ENCODE assay signal across 8 mouse cellular contexts in the genomic region with DNA sequence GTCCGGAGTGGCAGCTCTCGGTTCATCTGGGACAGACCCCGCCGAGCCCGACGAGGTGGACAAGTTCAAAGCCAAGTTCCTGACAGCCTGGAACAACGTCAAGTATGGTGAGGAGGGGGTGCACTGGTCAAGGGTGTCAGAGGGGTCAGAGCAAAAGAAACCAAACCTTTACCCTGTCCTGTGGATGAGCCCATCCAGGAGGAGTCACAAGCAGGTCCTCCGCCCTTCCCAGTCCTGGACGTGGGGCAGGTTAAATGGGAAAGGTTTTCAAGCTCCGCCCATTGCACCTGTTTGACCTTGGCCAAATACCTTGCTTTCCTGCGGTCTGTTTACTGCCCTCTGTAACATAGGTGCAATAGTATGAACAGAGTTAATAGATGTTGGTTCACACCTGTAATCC. TPM values are rescaled to one million over a fixed set of nuclear protein-coding genes. Genes with fewer than 3 reads are reported as not detected.
DNase-seq lines count a peak whose midpoint lies in the region; ATAC-seq and TF ChIP-seq lines count a peak whose summit lies in the region.

No protein-coding gene starts in this region.

- H3K9ac ChIP-seq in kidney, postnatal 0 days (ENCODE audit: low read depth, low read length), result peak overlapping the region; percentile 91
- H3K9ac ChIP-seq in midbrain, embryonic 12.5 days (replicated peaks), result peak overlapping the region; percentile 84

- no peak for TF ChIP-seq CTCF in left cerebral cortex, adult 2 months (IDR thresholded peaks at IDR 0.05)
- TF ChIP-seq CTCF in kidney, postnatal 0 days (IDR thresholded peaks at IDR 0.05; ENCODE audit: low read depth), result no peak

- H3K36me3 ChIP-seq in forebrain, embryonic 10.5 days (replicated peaks), result peaks cover 41% of the 10 kb centered on the region
- H3K36me3 ChIP-seq in kidney, postnatal 0 days (ENCODE audit: insufficient read depth, low read length), result peaks cover 18% of the 10 kb centered on the region
- peaks cover 35% of the 10 kb centered on the region for H3K36me3 ChIP-seq in midbrain, embryonic 12.5 days

- WGBS in forebrain, embryonic 10.5 days, result 7% methylated on average over 11 of the region's 11 CpGs
- 5% methylated on average over 11 of the region's 11 CpGs for WGBS in kidney, postnatal 0 days
- 7% methylated on average over 11 of the region's 11 CpGs for WGBS in midbrain, embryonic 12.5 days

- no peak for DNase-seq in left cerebral cortex, adult 2 months (ENCODE audit: extremely low spot score in 1 of 2, low spot score in 2 of 2)
- DNase-seq in left cerebral cortex, postnatal 4 days, result no peak
- no peak for DNase-seq in forebrain, embryonic 10.5 days (ENCODE audit: extremely low spot score, low spot score)
- DNase-seq in kidney, postnatal 0 days (ENCODE audit: low spot score), result no peak
- DNase-seq in left cerebral cortex, adult 11 months (ENCODE audit: low spot score), result no peak
- no peak for DNase-seq in embryo, embryonic 10.5 days (ENCODE audit: low spot score)
- DNase-seq in thymus, postnatal 4 days, result no peak

- H3K9me3 ChIP-seq in forebrain, embryonic 10.5 days, result no peaks in the 10 kb centered on the region
- no peaks in the 10 kb centered on the region for H3K9me3 ChIP-seq in kidney, postnatal 0 days (replicated peaks; ENCODE audit: low read length)
- H3K9me3 ChIP-seq in midbrain, embryonic 12.5 days, result no peaks in the 10 kb centered on the region

- H3K4me1 ChIP-seq in forebrain, embryonic 10.5 days, result peaks cover 25% of the 10 kb centered on the region
- H3K4me1 ChIP-seq in kidney, postnatal 0 days (replicated peaks; ENCODE audit: insufficient read depth, low read length), result peaks cover 9% of the 10 kb centered on the region
- H3K4me1 ChIP-seq in midbrain, embryonic 12.5 days, result peaks cover 19% of the 10 kb centered on the region

- intact Hi-C loops in left cerebral cortex, adult 2 months (cut with DNase I), result loop anchor here (1.0 kb wide), 2 partner anchors 26 to 55 kb away; partner anchors contain the start of genes Cdkn2d and Slc44a2
- intact Hi-C loops in left cerebral cortex, postnatal 4 days (cut with DNase I), result no loop called here

- peak overlapping the region; percentile 89 for H3K4me3 ChIP-seq in left cerebral cortex, adult 2 months
- H3K4me3 ChIP-seq in forebrain, embryonic 10.5 days, result peak overlapping the region; percentile 92
- H3K4me3 ChIP-seq in kidney, postnatal 0 days (replicated peaks; ENCODE audit: low read depth, low read length), result peak overlapping the region; percentile 83
- peak overlapping the region; percentile 71 for H3K4me3 ChIP-seq in midbrain, embryonic 12.5 days

- peak overlapping the region; percentile 92 for H3K27ac ChIP-seq in left cerebral cortex, adult 2 months
- H3K27ac ChIP-seq in forebrain, embryonic 10.5 days, result peak overlapping the region; percentile 93
- H3K27ac ChIP-seq in kidney, postnatal 0 days, result peak overlapping the region; percentile 83
- H3K27ac ChIP-seq in midbrain, embryonic 12.5 days (replicated peaks), result no peak overlapping the region

- no peaks in the 10 kb centered on the region for H3K27me3 ChIP-seq in forebrain, embryonic 10.5 days (ENCODE audit: poor library complexity, severe bottlenecking)
- no peaks in the 10 kb centered on the region for H3K27me3 ChIP-seq in kidney, postnatal 0 days (ENCODE audit: insufficient read depth, low read length)
- H3K27me3 ChIP-seq in midbrain, embryonic 12.5 days, result no peaks in the 10 kb centered on the region

- ATAC-seq in kidney, postnatal 0 days (replicated peaks; ENCODE audit: low FRiP score, low read depth), result peak; percentile 47
- ATAC-seq in midbrain, embryonic 12.5 days (ENCODE audit: low FRiP score, low read depth), result peak; percentile 41; the same call in 1 of the 2 replicates

- peak overlapping the region; percentile 86 for H3K4me2 ChIP-seq in kidney, postnatal 0 days (ENCODE audit: low read length)
- peak overlapping the region; percentile 75 for H3K4me2 ChIP-seq in midbrain, embryonic 12.5 days (replicated peaks)

RNA-seq across cellular contexts. Expression of gene Atg4d, which starts 0.5 kb away (rescaled TPM):
- total RNA-seq in left cerebral cortex, adult 2 months (2021), result 10 to 100 TPM; 45.3 to 49.5 TPM
- total RNA-seq in left cerebral cortex, postnatal 4 days (2021), result 10 to 100 TPM; 26.3 to 31.0 TPM
- 45.2 and 48.5 TPM in 2 replicates for polyA plus RNA-seq in forebrain, embryonic 10.5 days (2016; fragmentation: Nextera tagmentation; extraction: Ambion mirVana)
- 51.7 and 52.9 TPM in 2 replicates for polyA plus RNA-seq in kidney, postnatal 0 days (2015; fragmentation: Nextera tagmentation; extraction: Ambion mirVana)
- 50.3 and 52.3 TPM in 2 replicates for polyA plus RNA-seq in midbrain, embryonic 12.5 days (2016; fragmentation: Nextera tagmentation; extraction: Ambion mirVana)

RNA-seq across cellular contexts. Expression of gene S1pr5, which starts 17.4 kb away (rescaled TPM):
- total RNA-seq in left cerebral cortex, adult 2 months (2021), result 1 to 10 TPM; 6.8 to 8.3 TPM
- 1 to 10 TPM; 2.5 to 2.8 TPM for total RNA-seq in left cerebral cortex, postnatal 4 days (2021)
- polyA plus RNA-seq in forebrain, embryonic 10.5 days (2016; fragmentation: Nextera tagmentation; extraction: Ambion mirVana), result 0.07 and 0.10 TPM in 2 replicates
- 0.11 TPM in 1 of 2 replicates, not detected in the other for polyA plus RNA-seq in kidney, postnatal 0 days (2015; fragmentation: Nextera tagmentation; extraction: Ambion mirVana)
- polyA plus RNA-seq in midbrain, embryonic 12.5 days (2016; fragmentation: Nextera tagmentation; extraction: Ambion mirVana), result 0.38 and 0.50 TPM in 2 replicates

RNA-seq across cellular contexts. Expression of gene Kri1, which starts 22.2 kb away (rescaled TPM):
- total RNA-seq in left cerebral cortex, adult 2 months (2021), result 10 to 100 TPM; 43.3 to 46.1 TPM
- 10 to 100 TPM; 46.7 to 49.2 TPM for total RNA-seq in left cerebral cortex, postnatal 4 days (2021)
- polyA plus RNA-seq in forebrain, embryonic 10.5 days (2016; fragmentation: Nextera tagmentation; extraction: Ambion mirVana), result 18.3 and 18.8 TPM in 2 replicates
- polyA plus RNA-seq in kidney, postnatal 0 days (2015; fragmentation: Nextera tagmentation; extraction: Ambion mirVana), result 8.7 and 10.6 TPM in 2 replicates
- polyA plus RNA-seq in midbrain, embryonic 12.5 days (2016; fragmentation: Nextera tagmentation; extraction: Ambion mirVana), result 18.4 and 21.1 TPM in 2 replicates

RNA-seq across cellular contexts. Expression of gene Cdkn2d, which starts 25.6 kb away (rescaled TPM):
- total RNA-seq in left cerebral cortex, adult 2 months (2021), result 10 to 100 TPM; 47.9 to 54.6 TPM
- total RNA-seq in left cerebral cortex, postnatal 4 days (2021), result 10 to 100 TPM; 58.3 to 63.6 TPM
- polyA plus RNA-seq in forebrain, embryonic 10.5 days (2016; fragmentation: Nextera tagmentation; extraction: Ambion mirVana), result 40.4 and 42.9 TPM in 2 replicates
- 31.4 and 37.8 TPM in 2 replicates for polyA plus RNA-seq in kidney, postnatal 0 days (2015; fragmentation: Nextera tagmentation; extraction: Ambion mirVana)
- polyA plus RNA-seq in midbrain, embryonic 12.5 days (2016; fragmentation: Nextera tagmentation; extraction: Ambion mirVana), result 63.6 and 72.1 TPM in 2 replicates

RNA-seq across cellular contexts. Expression of gene Keap1, which starts 26.4 kb away (rescaled TPM):
- total RNA-seq in left cerebral cortex, adult 2 months (2021), result 10 to 100 TPM; 53.0 to 53.7 TPM
- total RNA-seq in left cerebral cortex, postnatal 4 days (2021), result 10 to 100 TPM; 49.0 to 50.8 TPM
- polyA plus RNA-seq in forebrain, embryonic 10.5 days (2016; fragmentation: Nextera tagmentation; extraction: Ambion mirVana), result 46.7 and 48.6 TPM in 2 replicates
- 49.3 and 50.8 TPM in 2 replicates for polyA plus RNA-seq in kidney, postnatal 0 days (2015; fragmentation: Nextera tagmentation; extraction: Ambion mirVana)
- 52.3 and 52.6 TPM in 2 replicates for polyA plus RNA-seq in midbrain, embryonic 12.5 days (2016; fragmentation: Nextera tagmentation; extraction: Ambion mirVana)
